Mouse (Mus musculus): ENCODE data around the gene Olfr1371. TPM values are rescaled to one million over a fixed set of nuclear protein-coding genes. Genes with fewer than 3 reads are reported as not detected.
"Not testable (repeated sequence)": the region's sequence is repeated elsewhere in the genome, so short reads cannot be mapped to it uniquely, and the experiment has no call there.

Olfr1371 gene
- polyA plus RNA-seq, 1 experiment: not detected

DNA sequence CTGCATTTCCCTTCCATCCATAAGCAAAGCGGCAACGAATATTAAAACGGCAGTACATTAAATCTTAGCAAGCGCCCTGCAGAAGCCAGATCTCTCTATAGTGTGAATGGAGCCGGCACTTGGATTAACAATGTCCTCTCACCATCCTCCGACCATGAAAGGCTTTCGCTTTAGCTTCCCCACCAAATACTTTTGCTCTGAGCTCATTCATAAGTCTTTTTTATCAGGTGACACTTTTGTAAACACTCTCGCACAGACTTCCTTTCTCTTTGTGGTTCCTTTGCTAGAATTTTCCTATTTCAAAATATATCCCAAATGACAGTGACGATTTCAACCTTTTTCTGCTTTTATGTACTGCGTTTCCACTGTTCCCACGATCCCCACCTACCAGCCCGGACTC lies 45.3 kb downstream of the Olfr1371 start:
- H3K27ac ChIP-seq (ENCODE audit: insufficient read depth, low read depth, low read length): no peak overlapping the region
- no peaks in the 10 kb centered on the region for H3K36me3 ChIP-seq (ENCODE audit: control insufficient read depth, insufficient read depth, low read length)
- H3K4me1 ChIP-seq (ENCODE audit: control insufficient read depth, insufficient read depth, insufficient read length, low read length): 0 out of 2 replicates have a peak, but pooled peaks cover 4% of the 10 kb centered on the region
- WGBS: 8% methylated on average over 12 of the region's 12 CpGs
- no peak for TF ChIP-seq CTCF (IDR thresholded peaks at IDR 0.05; ENCODE audit: extremely low read depth, insufficient read length, insufficient replicate concordance, low read depth, low read length)
- TF ChIP-seq POLR2A (IDR thresholded peaks at IDR 0.05; ENCODE audit: low read depth, low read length): no peak
- H3K27me3 ChIP-seq (ENCODE audit: control insufficient read depth, insufficient read depth, low read length): peaks cover 20% of the 10 kb centered on the region
- peak overlapping the region; percentile 63 for H3K4me3 ChIP-seq (ENCODE audit: low read depth, low read length)

DNA sequence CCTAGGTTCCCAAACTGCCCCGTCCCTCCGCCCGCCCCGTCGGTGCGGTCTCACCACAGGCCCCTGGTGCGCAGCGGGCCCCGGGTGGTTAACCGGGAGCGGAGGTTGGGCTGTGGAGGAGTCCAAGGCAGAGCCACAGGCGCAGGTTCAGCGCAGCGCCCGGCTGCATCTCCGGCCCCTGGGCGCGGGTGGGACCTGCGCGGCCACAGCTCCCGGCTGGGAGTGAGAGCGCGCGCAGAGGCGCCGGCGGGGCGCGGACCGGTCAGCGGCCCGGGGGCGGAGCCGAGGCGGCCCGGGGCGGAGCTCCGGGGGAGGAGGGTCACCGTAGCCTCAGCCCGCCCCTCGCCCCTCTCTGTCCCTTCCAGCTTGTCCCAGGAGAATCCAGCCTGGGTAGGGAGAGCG lies 45.9 kb downstream of the Olfr1371 start:
- not testable (repeated sequence) for H3K4me1 ChIP-seq (ENCODE audit: control insufficient read depth, insufficient read depth, insufficient read length, low read length); H3K36me3 ChIP-seq (ENCODE audit: control insufficient read depth, insufficient read depth, low read length); H3K27ac ChIP-seq (ENCODE audit: insufficient read depth, low read depth, low read length)
- 3% methylated on average over 39 of the region's 42 CpGs for WGBS
- Histone ChIP-seq H3K4me3 (ENCODE audit: low read depth, low read length) (peak overlapping the region; percentile 63), H3K27me3 (ENCODE audit: control insufficient read depth, insufficient read depth, low read length) (peaks cover 20% of the 10 kb centered on the region)

DNA sequence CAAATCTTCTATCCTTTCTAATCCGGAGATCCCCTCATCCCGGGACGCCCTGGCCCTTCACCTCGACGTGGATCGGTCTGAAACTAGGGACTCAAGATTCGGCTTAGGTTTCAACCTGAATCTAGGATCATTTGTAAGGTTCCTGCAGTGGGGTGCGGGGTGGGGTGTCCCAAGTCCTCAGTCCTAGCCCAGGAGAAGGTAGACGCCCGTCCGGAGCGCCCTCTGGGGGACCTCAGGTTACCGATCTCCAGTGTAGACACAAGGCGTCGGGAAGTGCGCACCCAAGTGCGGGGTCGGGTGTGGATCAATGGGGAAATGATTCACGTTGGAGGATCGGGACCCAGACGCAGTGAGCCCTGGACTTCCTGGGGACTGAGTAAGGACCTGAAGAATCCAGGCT lies 46.7 kb downstream of the Olfr1371 start:
- Histone ChIP-seq H3K4me3 (ENCODE audit: low read depth, low read length) (peak overlapping the region; percentile 63), H3K27me3 (ENCODE audit: control insufficient read depth, insufficient read depth, low read length) (peaks cover 20% of the 10 kb centered on the region), H3K27ac (ENCODE audit: insufficient read depth, low read depth, low read length) (no peak overlapping the region), H3K36me3 (ENCODE audit: control insufficient read depth, insufficient read depth, low read length) (no peaks in the 10 kb centered on the region), H3K4me1 (ENCODE audit: control insufficient read depth, insufficient read depth, insufficient read length, low read length) (0 out of 2 replicates have a peak, but pooled peaks cover 4% of the 10 kb centered on the region)
- TF ChIP-seq CTCF (IDR thresholded peaks at IDR 0.05; ENCODE audit: extremely low read depth, insufficient read length, insufficient replicate concordance, low read depth, low read length) (no peak), POLR2A (IDR thresholded peaks at IDR 0.05; ENCODE audit: low read depth, low read length) (no peak)
- WGBS: 2% methylated on average over 21 of the region's 21 CpGs

DNA sequence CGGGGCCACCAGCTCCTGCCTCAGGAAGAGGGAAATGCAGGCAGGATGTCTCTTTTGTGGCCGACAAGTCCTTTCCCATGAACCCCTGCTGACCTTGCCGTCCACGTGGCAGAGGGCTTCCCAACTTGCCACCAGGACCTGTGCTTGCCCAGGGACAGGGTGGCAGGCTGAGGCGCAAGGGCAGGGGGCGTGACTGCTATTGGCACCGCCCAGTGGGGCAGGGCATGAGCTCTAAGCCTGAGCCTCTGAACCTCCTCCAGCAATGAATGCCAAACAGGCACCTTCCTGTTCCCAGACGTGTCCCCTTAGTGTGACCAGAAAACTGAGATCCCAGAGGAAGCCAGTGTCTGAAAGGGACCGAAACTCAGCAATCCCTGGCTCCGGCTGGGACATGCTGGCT lies 49.9 kb downstream of the Olfr1371 start:
- H3K4me3 ChIP-seq (ENCODE audit: low read depth, low read length): no peak overlapping the region
- no peaks in the 10 kb centered on the region for H3K36me3 ChIP-seq (ENCODE audit: control insufficient read depth, insufficient read depth, low read length)
- no peak for TF ChIP-seq POLR2A (IDR thresholded peaks at IDR 0.05; ENCODE audit: low read depth, low read length)
- TF ChIP-seq CTCF (IDR thresholded peaks at IDR 0.05; ENCODE audit: extremely low read depth, insufficient read length, insufficient replicate concordance, low read depth, low read length): no peak
- 33% methylated on average over 10 of the region's 10 CpGs for WGBS
- H3K4me1 ChIP-seq (ENCODE audit: control insufficient read depth, insufficient read depth, insufficient read length, low read length): 0 out of 2 replicates have a peak, but pooled peaks cover 4% of the 10 kb centered on the region
- no peak overlapping the region for H3K27ac ChIP-seq (ENCODE audit: insufficient read depth, low read depth, low read length)
- H3K27me3 ChIP-seq (ENCODE audit: control insufficient read depth, insufficient read depth, low read length): peaks cover 18% of the 10 kb centered on the region

Other genes with a start within 250 kb of the Olfr1371 start
- 8.3 and 14.0 TPM in 2 replicates for gene Cdkn2aipnl, start 246.3 kb downstream of the Olfr1371 start, polyA plus RNA-seq (2012; rRNA removed)
- 7.2 and 18.2 TPM in 2 replicates for gene Ube2b, start 213.2 kb downstream of the Olfr1371 start, polyA plus RNA-seq (2012; rRNA removed)
- 0.09 and 0.24 TPM in 2 replicates for gene Cdkl3, start 209.8 kb downstream of the Olfr1371 start, polyA plus RNA-seq (2012; rRNA removed)
- 11.9 and 27.0 TPM in 2 replicates for gene Ppp2ca, start 115.3 kb downstream of the Olfr1371 start, polyA plus RNA-seq (2012; rRNA removed)
- gene Olfr1373, start 68.5 kb downstream of the Olfr1371 start, polyA plus RNA-seq (2012; rRNA removed): not detected in 2 replicates
- gene Skp1a, start 18.0 kb upstream of the Olfr1371 start, polyA plus RNA-seq (2012; rRNA removed): 4.1 and 7.5 TPM in 2 replicates
- 4.4 and 10.7 TPM in 2 replicates for gene Tcf7, start 69.0 kb upstream of the Olfr1371 start, polyA plus RNA-seq (2012; rRNA removed)
- 23.1 and 47.0 TPM in 2 replicates for gene Vdac1, start 146.9 kb upstream of the Olfr1371 start, polyA plus RNA-seq (2012; rRNA removed)
- 69.8 and 80.0 TPM in 2 replicates for gene 9530068E07Rik, start 182.4 kb upstream of the Olfr1371 start, polyA plus RNA-seq (2012; rRNA removed)